28 mouse cellular contexts compared by ENCODE assay signal in the genomic region with DNA sequence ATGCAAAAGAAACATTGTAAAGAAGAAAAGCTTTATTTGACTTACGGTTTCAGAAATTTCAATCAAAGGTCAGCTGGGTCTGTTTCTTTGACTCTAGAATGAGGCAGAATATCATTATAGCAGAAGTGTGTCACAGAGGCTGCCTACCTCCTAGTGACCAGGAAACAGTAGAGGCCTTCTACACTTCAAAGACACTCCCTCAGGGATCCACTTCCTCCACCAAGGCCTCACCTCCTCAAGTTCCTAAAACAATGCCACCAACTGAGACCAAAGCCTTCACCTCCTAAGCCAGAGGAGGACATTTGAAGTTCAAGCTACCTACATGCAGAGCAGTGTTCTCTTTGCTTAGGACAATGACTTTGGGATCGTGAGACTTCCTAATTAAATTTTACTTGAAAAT.
"Had no signal": no experiment of that assay in that cellular context is flagged by ENCODE, and none has a peak within 500 bp of the region (broad histone marks: within the 10 kb centered on the region; RNA-seq: fewer than 3 reads in every experiment).

No protein-coding gene starts in this region.

- H3K9ac ChIP-seq: heart, embryonic 13.5 days; heart, embryonic 15.5 days; hindbrain, embryonic 13.5 days; hindbrain, embryonic 15.5 days; kidney, embryonic 15.5 days; limb, embryonic 12.5 days; liver, embryonic 13.5 days; liver, embryonic 15.5 days had no signal

- H3K4me3 ChIP-seq: heart, adult 2 months; heart, embryonic 13.5 days; heart, embryonic 15.5 days; hindbrain, embryonic 13.5 days; hindbrain, embryonic 15.5 days; kidney, embryonic 15.5 days; layer of hippocampus, adult 2 months; left cerebral cortex, adult 2 months; limb, embryonic 10.5 days; limb, embryonic 12.5 days; liver, embryonic 13.5 days; liver, embryonic 15.5 days had no signal

- H3K9me3 ChIP-seq: heart, embryonic 13.5 days; heart, embryonic 15.5 days; hindbrain, embryonic 13.5 days; hindbrain, embryonic 15.5 days; kidney, embryonic 15.5 days; limb, embryonic 10.5 days; limb, embryonic 12.5 days; liver, embryonic 13.5 days; liver, embryonic 15.5 days had no signal

- H3K4me1 ChIP-seq: heart, embryonic 13.5 days; heart, embryonic 15.5 days; hindbrain, embryonic 15.5 days; kidney, embryonic 15.5 days; limb, embryonic 10.5 days; limb, embryonic 12.5 days; liver, embryonic 13.5 days; liver, embryonic 15.5 days had no signal

- H3K27me3 ChIP-seq: heart, embryonic 13.5 days; heart, embryonic 15.5 days; hindbrain, embryonic 13.5 days; hindbrain, embryonic 15.5 days; kidney, embryonic 15.5 days; limb, embryonic 12.5 days; liver, embryonic 13.5 days; liver, embryonic 15.5 days had no signal

- H3K27ac ChIP-seq: heart, adult 2 months; heart, embryonic 13.5 days; heart, embryonic 15.5 days; hindbrain, embryonic 13.5 days; hindbrain, embryonic 15.5 days; hindbrain, postnatal 0 days; kidney, embryonic 15.5 days; kidney, postnatal 0 days; layer of hippocampus, adult 2 months; left cerebral cortex, adult 2 months; limb, embryonic 10.5 days; limb, embryonic 12.5 days; liver, embryonic 13.5 days; liver, embryonic 15.5 days had no signal

- ATAC-seq: hindbrain, postnatal 0 days; intestine, embryonic 16.5 days had no signal

- DNase-seq: gastrocnemius, postnatal 14 days; gastrocnemius, postnatal 36 days; heart, adult 11 months; heart, adult 2 months; heart, postnatal 14 days; heart, postnatal 36 days; kidney, adult 11 months; kidney, adult 2 months; kidney, adult 9 months; kidney, postnatal 25 days; kidney, postnatal 4 days; liver; liver, embryonic 13.5 days had no signal

- H3K36me3 ChIP-seq: heart, embryonic 13.5 days; heart, embryonic 15.5 days; hindbrain, embryonic 13.5 days; hindbrain, embryonic 15.5 days; kidney, embryonic 15.5 days; limb, embryonic 10.5 days; limb, embryonic 12.5 days; liver, embryonic 13.5 days; liver, embryonic 15.5 days had no signal

- H3K4me2 ChIP-seq: heart, embryonic 11.5 days; heart, embryonic 13.5 days; heart, embryonic 15.5 days; hindbrain, embryonic 13.5 days; hindbrain, embryonic 15.5 days; kidney, embryonic 15.5 days; limb, embryonic 12.5 days; liver, embryonic 11.5 days; liver, embryonic 13.5 days; liver, embryonic 15.5 days had no signal
